Comparison of ENCODE assay signal across 8 mouse cellular contexts in genomic region chr3:87970184-87970938, GRCm38 (mm10). TPM values are rescaled to one million over a fixed set of nuclear protein-coding genes. Genes with fewer than 3 reads are reported as not detected.
A peak's percentile ranks its signal among the peaks of the same experiment; 100 is the strongest.
DNase-seq lines count a peak whose midpoint lies in the region; ATAC-seq and TF ChIP-seq lines count a peak whose summit lies in the region.

No protein-coding gene starts in this region.

- H3K4me2 ChIP-seq in forebrain, postnatal 0 days (ENCODE audit: low read depth): peak overlapping the region; percentile 91
- H3K4me2 ChIP-seq in intestine, embryonic 15.5 days (replicated peaks): peak overlapping the region; percentile 96
- peak overlapping the region; percentile 61 for H3K4me2 ChIP-seq in liver, embryonic 13.5 days
- H3K4me2 ChIP-seq in myocyte (ENCODE audit: low read depth): peak overlapping the region; percentile 93

- no peak for TF ChIP-seq POLR2A in myocyte (IDR thresholded peaks at IDR 0.05; ENCODE audit: insufficient read length, low read depth)

- peak; percentile 81 for TF ChIP-seq CTCF in forebrain, postnatal 0 days (IDR thresholded peaks at IDR 0.05; ENCODE audit: low read depth)

- ATAC-seq in forebrain, postnatal 0 days: no peak
- peak; percentile 27 for ATAC-seq in intestine, embryonic 15.5 days
- ATAC-seq in liver, embryonic 13.5 days (ENCODE audit: low read depth): 0 out of 2 replicates have a peak, but pooled peaks have one; percentile 29

- H3K79me2 ChIP-seq in myocyte (ENCODE audit: control insufficient read depth, insufficient read depth): peaks cover 40% of the 10 kb centered on the region

- H3K9me3 ChIP-seq in forebrain, postnatal 0 days (ENCODE audit: low read length): no peaks in the 10 kb centered on the region
- H3K9me3 ChIP-seq in intestine, embryonic 15.5 days: no peaks in the 10 kb centered on the region
- H3K9me3 ChIP-seq in liver, embryonic 13.5 days (replicated peaks): no peaks in the 10 kb centered on the region

- DNase-seq in urinary bladder, postnatal 14 days (ENCODE audit: low spot score): peak; percentile 55
- DNase-seq in urinary bladder, postnatal 4 days (ENCODE audit: low spot score in 2 of 2): no peak
- DNase-seq in brain, adult 2 months (ENCODE audit: low read depth, low spot score): peak; percentile 61
- peak; percentile 86 for DNase-seq in forebrain, postnatal 0 days
- peak; percentile 18 for DNase-seq in liver, embryonic 13.5 days
- no peak for DNase-seq in frontal cortex, postnatal 36 days (ENCODE audit: low spot score in 2 of 2)

- no peak overlapping the region for H3K27ac ChIP-seq in forebrain, postnatal 0 days (ENCODE audit: low read depth, low read length)
- H3K27ac ChIP-seq in intestine, embryonic 15.5 days: peak overlapping the region; percentile 73
- H3K27ac ChIP-seq in liver, embryonic 13.5 days: no peak overlapping the region

- 0 out of 2 replicates have a peak, but pooled peaks cover 5% of the 10 kb centered on the region for H3K4me1 ChIP-seq in forebrain, postnatal 0 days (ENCODE audit: insufficient read depth)
- H3K4me1 ChIP-seq in intestine, embryonic 15.5 days (replicated peaks): peaks cover 47% of the 10 kb centered on the region
- H3K4me1 ChIP-seq in liver, embryonic 13.5 days (replicated peaks): peaks cover 26% of the 10 kb centered on the region

- peak overlapping the region; percentile 98 for H3ac ChIP-seq in myocyte (ENCODE audit: control insufficient read depth, insufficient read length)

- H3K36me3 ChIP-seq in forebrain, postnatal 0 days (ENCODE audit: insufficient read depth): no peaks in the 10 kb centered on the region
- no peaks in the 10 kb centered on the region for H3K36me3 ChIP-seq in intestine, embryonic 15.5 days
- H3K36me3 ChIP-seq in liver, embryonic 13.5 days: no peaks in the 10 kb centered on the region
- H3K36me3 ChIP-seq in myocyte (ENCODE audit: control insufficient read depth, insufficient read depth): peaks cover 17% of the 10 kb centered on the region

- H3K4me3 ChIP-seq in forebrain, postnatal 0 days (ENCODE audit: low read depth, low read length): peak overlapping the region; percentile 51
- peak overlapping the region; percentile 64 for H3K4me3 ChIP-seq in intestine, embryonic 15.5 days (replicated peaks)
- peak overlapping the region; percentile 53 for H3K4me3 ChIP-seq in liver, embryonic 13.5 days (replicated peaks)
- H3K4me3 ChIP-seq in myocyte: peak overlapping the region; percentile 100

- 1% methylated on average over 21 of the region's 21 CpGs for WGBS in forebrain, postnatal 0 days
- WGBS in intestine, embryonic 15.5 days: under 1% methylated on average over 21 of the region's 21 CpGs
- 2% methylated on average over 21 of the region's 21 CpGs for WGBS in liver, embryonic 13.5 days (ENCODE audit: insufficient replicate concordance)

- H3K27me3 ChIP-seq in forebrain, postnatal 0 days (ENCODE audit: insufficient read depth, low read length): 0 out of 2 replicates have a peak, but pooled peaks cover 5% of the 10 kb centered on the region
- H3K27me3 ChIP-seq in intestine, embryonic 15.5 days (replicated peaks): peaks cover 13% of the 10 kb centered on the region
- H3K27me3 ChIP-seq in liver, embryonic 13.5 days: peaks cover 76% of the 10 kb centered on the region
- H3K27me3 ChIP-seq in myocyte (ENCODE audit: control insufficient read depth, insufficient read depth, insufficient read length): no peaks in the 10 kb centered on the region

- peak overlapping the region; percentile 47; the same call in 1 of the 2 replicates for H3K9ac ChIP-seq in forebrain, postnatal 0 days
- H3K9ac ChIP-seq in intestine, embryonic 15.5 days: peak overlapping the region; percentile 68
- no peak overlapping the region for H3K9ac ChIP-seq in liver, embryonic 13.5 days

TF ChIP-seq in myocyte, 11 proteins besides CTCF, POLR2A, EP300 and RAD21:
- TF ChIP-seq MYOD1 (IDR thresholded peaks at IDR 0.05; ENCODE audit: control insufficient read depth in 1 of 3, insufficient read length in 2 of 3, low read depth in 2 of 3) (no peak), TCF3 (IDR thresholded peaks at IDR 0.05; ENCODE audit: insufficient read length, low read depth) (no peak), REST (IDR thresholded peaks at IDR 0.05; ENCODE audit: insufficient read depth, insufficient read length) (no peak), MYOG (IDR thresholded peaks at IDR 0.05; ENCODE audit: control insufficient read depth in 1 of 3, insufficient read depth in 1 of 3, insufficient read length in 2 of 3, low read depth in 2 of 3) (no peak), POLR2AphosphoS2 (IDR thresholded peaks at IDR 0.05; ENCODE audit: insufficient read length, low read depth) (no peak), TCF12 (IDR thresholded peaks at IDR 0.05; ENCODE audit: insufficient read depth, poor library complexity, severe bottlenecking) (no peak), SRF (IDR thresholded peaks at IDR 0.05; ENCODE audit: control insufficient read depth, insufficient read length, low read depth) (no peak), E2F4 (IDR thresholded peaks at IDR 0.05; ENCODE audit: insufficient read depth) (no peak), CEBPB (IDR thresholded peaks at IDR 0.05; ENCODE audit: insufficient read depth, poor library complexity, severe bottlenecking) (no peak), MAX (IDR thresholded peaks at IDR 0.05; ENCODE audit: low read depth) (no peak), USF1 (IDR thresholded peaks at IDR 0.05; ENCODE audit: low read depth) (no peak)

RNA-seq across cellular contexts. Expression of gene Nes, which starts 0.5 kb away (rescaled TPM):
- 32.4 and 39.2 TPM in 2 replicates for total RNA-seq in forebrain, postnatal 0 days (2014; rRNA removed)
- polyA plus RNA-seq in forebrain, postnatal 0 days (2015; fragmentation: Nextera tagmentation; extraction: Ambion mirVana): 14.5 and 17.9 TPM in 2 replicates
- 17.0 and 20.0 TPM in 2 replicates for polyA plus RNA-seq in intestine, embryonic 15.5 days (2015; fragmentation: Nextera tagmentation; extraction: Ambion mirVana)
- 2.6 and 2.8 TPM in 2 replicates for polyA plus RNA-seq in liver, embryonic 13.5 days (2015; fragmentation: Nextera tagmentation; extraction: Ambion mirVana)
- 268 TPM for polyA plus RNA-seq in myocyte (2012; fragmentation: generic; extraction: Trizol)

RNA-seq across cellular contexts. Expression of gene Crabp2, which starts 21.9 kb away (rescaled TPM):
- 16.8 and 17.4 TPM in 2 replicates for total RNA-seq in forebrain, postnatal 0 days (2014; rRNA removed)
- 24.7 and 28.1 TPM in 2 replicates for polyA plus RNA-seq in forebrain, postnatal 0 days (2015; fragmentation: Nextera tagmentation; extraction: Ambion mirVana)
- polyA plus RNA-seq in intestine, embryonic 15.5 days (2015; fragmentation: Nextera tagmentation; extraction: Ambion mirVana): 7.0 and 8.2 TPM in 2 replicates
- 2.2 and 2.3 TPM in 2 replicates for polyA plus RNA-seq in liver, embryonic 13.5 days (2015; fragmentation: Nextera tagmentation; extraction: Ambion mirVana)
- 67.6 TPM for polyA plus RNA-seq in myocyte (2012; fragmentation: generic; extraction: Trizol)

RNA-seq across cellular contexts. Expression of gene Bcan, which starts 29.7 kb away (rescaled TPM):
- 140 and 146 TPM in 2 replicates for total RNA-seq in forebrain, postnatal 0 days (2014; rRNA removed)
- 99.1 and 133 TPM in 2 replicates for polyA plus RNA-seq in forebrain, postnatal 0 days (2015; fragmentation: Nextera tagmentation; extraction: Ambion mirVana)
- 0.15 and 0.54 TPM in 2 replicates for polyA plus RNA-seq in intestine, embryonic 15.5 days (2015; fragmentation: Nextera tagmentation; extraction: Ambion mirVana)
- polyA plus RNA-seq in liver, embryonic 13.5 days (2015; fragmentation: Nextera tagmentation; extraction: Ambion mirVana): 0.05 TPM in 1 of 2 replicates, not detected in the other
- polyA plus RNA-seq in myocyte (2012; fragmentation: generic; extraction: Trizol): 0.06 TPM

RNA-seq across cellular contexts. Expression of gene Rrnad1, which starts 39.8 kb away (rescaled TPM):
- total RNA-seq in forebrain, postnatal 0 days (2014; rRNA removed): 19.3 and 31.8 TPM in 2 replicates
- polyA plus RNA-seq in forebrain, postnatal 0 days (2015; fragmentation: Nextera tagmentation; extraction: Ambion mirVana): 10.9 and 15.6 TPM in 2 replicates
- 15.8 and 16.3 TPM in 2 replicates for polyA plus RNA-seq in intestine, embryonic 15.5 days (2015; fragmentation: Nextera tagmentation; extraction: Ambion mirVana)
- 6.1 and 6.6 TPM in 2 replicates for polyA plus RNA-seq in liver, embryonic 13.5 days (2015; fragmentation: Nextera tagmentation; extraction: Ambion mirVana)
- polyA plus RNA-seq in myocyte (2012; fragmentation: generic; extraction: Trizol): 7.0 TPM

RNA-seq across cellular contexts. Expression of gene Isg20l2, which starts 40.2 kb away (rescaled TPM):
- total RNA-seq in forebrain, postnatal 0 days (2014; rRNA removed): 29.1 and 31.9 TPM in 2 replicates
- 16.1 and 19.3 TPM in 2 replicates for polyA plus RNA-seq in forebrain, postnatal 0 days (2015; fragmentation: Nextera tagmentation; extraction: Ambion mirVana)
- 46.7 and 49.9 TPM in 2 replicates for polyA plus RNA-seq in intestine, embryonic 15.5 days (2015; fragmentation: Nextera tagmentation; extraction: Ambion mirVana)
- polyA plus RNA-seq in liver, embryonic 13.5 days (2015; fragmentation: Nextera tagmentation; extraction: Ambion mirVana): 31.1 and 38.3 TPM in 2 replicates
- 19.4 TPM for polyA plus RNA-seq in myocyte (2012; fragmentation: generic; extraction: Trizol)

Comparison
In these comparisons a context has a peak if more than half of its experiments do, and no peak if none do; other contexts are left out.
1. DNase-seq: peak in urinary bladder, postnatal 14 days (single experiment), brain, adult 2 months (single experiment), forebrain, postnatal 0 days (single experiment) and liver, embryonic 13.5 days (single experiment); none in urinary bladder, postnatal 4 days (0 of 2) and frontal cortex, postnatal 36 days (0 of 2).
2. RNA of gene Nes, which starts 0.5 kb away (polyA plus RNA-seq): 268 TPM in myocyte (single experiment); 17.0 to 20.0 TPM in intestine, embryonic 15.5 days, 14.5 to 17.9 TPM in forebrain, postnatal 0 days and 2.6 to 2.8 TPM in liver, embryonic 13.5 days; every median in the first group is over 10 times any median in the second.
3. RNA of gene Bcan, which starts 29.7 kb away (polyA plus RNA-seq): 99.1 to 133 TPM in forebrain, postnatal 0 days; 0.15 to 0.54 TPM in intestine, embryonic 15.5 days, 0.06 TPM in myocyte (single experiment) and 0.05 TPM in liver, embryonic 13.5 days; every median in the first group is over 10 times any median in the second.
4. Peak in every context shown above with its lines, with median percentiles within 50 percentile points of each other: H3K4me2 ChIP-seq and H3K4me3 ChIP-seq.